Mouse (Mus musculus) brain, embryonic 18.5 days (tissue): ENCODE data around the gene Homer2.

Experiments used
- DNase-seq: peaks from one replicate; pipeline ENCODE4 v3.0.0-alpha.2; 2012; ENCODE audit warnings: low read depth, low spot score

Homer2 gene

GRCm38 (mm10) chr7:81698357-81698756 lies 9.0 kb downstream of the Homer2 start:
- no peak for DNase-seq

- DNase-seq: no peak
Measured at GRCm38 (mm10) chr7:81697954-81698353, 9.4 kb downstream of the Homer2 start.

GRCm38 (mm10) chr7:81695763-81696533 lies 11.4 kb downstream of the Homer2 start:
- DNase-seq: no peak

- no peak for DNase-seq
Measured at GRCm38 (mm10) chr7:81691067-81691466, 16.3 kb downstream of the Homer2 start.

GRCm38 (mm10) chr7:81689116-81689681 lies 18.1 kb downstream of the Homer2 start:
- DNase-seq: no peak

GRCm38 (mm10) chr7:81688378-81688777 lies 18.9 kb downstream of the Homer2 start:
- DNase-seq: no peak

- no peak for DNase-seq
Measured at GRCm38 (mm10) chr7:81687684-81688316, 19.5 kb downstream of the Homer2 start.

- no peak for DNase-seq
Measured at GRCm38 (mm10) chr7:81685375-81685774, 22.0 kb downstream of the Homer2 start.

- no peak for DNase-seq
Measured at GRCm38 (mm10) chr7:81683779-81684422, 23.4 kb downstream of the Homer2 start.

- no peak for DNase-seq
Measured at GRCm38 (mm10) chr7:81681386-81681785, 25.9 kb downstream of the Homer2 start.

GRCm38 (mm10) chr7:81673359-81674013 lies 33.8 kb downstream of the Homer2 start:
- no peak for DNase-seq

GRCm38 (mm10) chr7:81672735-81673291 lies 34.5 kb downstream of the Homer2 start:
- no peak for DNase-seq

- no peak for DNase-seq
Measured at GRCm38 (mm10) chr7:81667156-81667555, 40.2 kb downstream of the Homer2 start.

GRCm38 (mm10) chr7:81666585-81666984 lies 40.7 kb downstream of the Homer2 start:
- DNase-seq: no peak

- DNase-seq: no peak
Measured at GRCm38 (mm10) chr7:81663057-81663456, 44.3 kb downstream of the Homer2 start.

GRCm38 (mm10) chr7:81657631-81658347 lies 49.5 kb downstream of the Homer2 start:
- DNase-seq: no peak

GRCm38 (mm10) chr7:81657055-81657454 lies 50.3 kb downstream of the Homer2 start:
- no peak for DNase-seq

- DNase-seq: no peak
Measured at GRCm38 (mm10) chr7:81656635-81657034, 50.7 kb downstream of the Homer2 start.

GRCm38 (mm10) chr7:81654946-81655718 lies 52.2 kb downstream of the Homer2 start:
- no peak for DNase-seq

- no peak for DNase-seq
Measured at GRCm38 (mm10) chr7:81653988-81654387, 53.3 kb downstream of the Homer2 start.
